Mouse (Mus musculus): Measurements from ENCODE around the gene Ip6k3. TPM values are rescaled to one million over a fixed set of nuclear protein-coding genes. Genes with fewer than 3 reads are reported as not detected.

Ip6k3 gene
- polyA plus RNA-seq, 1 experiment from 2014 or later = 0.13 TPM

DNA sequence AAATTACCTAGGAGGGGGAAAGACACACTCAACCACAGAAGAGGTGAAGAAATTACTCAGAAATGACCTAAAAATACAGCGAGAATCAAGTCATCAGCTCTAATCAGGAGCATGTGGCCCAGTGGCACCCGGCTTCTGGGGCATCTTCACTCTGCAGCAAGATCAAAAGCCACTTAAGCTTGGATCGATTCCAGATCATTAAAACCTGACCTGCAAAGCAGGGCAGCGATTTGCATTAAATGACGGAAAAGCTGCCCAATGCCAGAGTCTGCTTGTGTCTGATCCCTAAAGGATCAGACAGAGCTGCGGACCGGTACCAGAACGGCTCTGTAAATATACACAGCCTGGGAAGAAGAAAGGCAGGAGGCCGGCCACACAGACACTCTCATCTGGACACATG lies 28.6 kb upstream of the Ip6k3 start:
- H3K9me3 ChIP-seq = no peaks in the 10 kb centered on the region
- peak overlapping the region; percentile 48 for H3K27ac ChIP-seq
- no peak overlapping the region for H3K4me2 ChIP-seq
- no peaks in the 10 kb centered on the region for H3K27me3 ChIP-seq
- H3K4me3 ChIP-seq (replicated peaks) = no peak overlapping the region
- peaks cover 38% of the 10 kb centered on the region for H3K4me1 ChIP-seq
- ATAC-seq (ENCODE audit: low FRiP score) = no peak
- peaks cover 100% of the 10 kb centered on the region for H3K36me3 ChIP-seq (replicated peaks)
- 0 out of 2 replicates have a peak overlapping the region, but pooled peaks have one; percentile 17 for H3K9ac ChIP-seq
- WGBS = 68% methylated on average over 9 of the region's 9 CpGs

DNA sequence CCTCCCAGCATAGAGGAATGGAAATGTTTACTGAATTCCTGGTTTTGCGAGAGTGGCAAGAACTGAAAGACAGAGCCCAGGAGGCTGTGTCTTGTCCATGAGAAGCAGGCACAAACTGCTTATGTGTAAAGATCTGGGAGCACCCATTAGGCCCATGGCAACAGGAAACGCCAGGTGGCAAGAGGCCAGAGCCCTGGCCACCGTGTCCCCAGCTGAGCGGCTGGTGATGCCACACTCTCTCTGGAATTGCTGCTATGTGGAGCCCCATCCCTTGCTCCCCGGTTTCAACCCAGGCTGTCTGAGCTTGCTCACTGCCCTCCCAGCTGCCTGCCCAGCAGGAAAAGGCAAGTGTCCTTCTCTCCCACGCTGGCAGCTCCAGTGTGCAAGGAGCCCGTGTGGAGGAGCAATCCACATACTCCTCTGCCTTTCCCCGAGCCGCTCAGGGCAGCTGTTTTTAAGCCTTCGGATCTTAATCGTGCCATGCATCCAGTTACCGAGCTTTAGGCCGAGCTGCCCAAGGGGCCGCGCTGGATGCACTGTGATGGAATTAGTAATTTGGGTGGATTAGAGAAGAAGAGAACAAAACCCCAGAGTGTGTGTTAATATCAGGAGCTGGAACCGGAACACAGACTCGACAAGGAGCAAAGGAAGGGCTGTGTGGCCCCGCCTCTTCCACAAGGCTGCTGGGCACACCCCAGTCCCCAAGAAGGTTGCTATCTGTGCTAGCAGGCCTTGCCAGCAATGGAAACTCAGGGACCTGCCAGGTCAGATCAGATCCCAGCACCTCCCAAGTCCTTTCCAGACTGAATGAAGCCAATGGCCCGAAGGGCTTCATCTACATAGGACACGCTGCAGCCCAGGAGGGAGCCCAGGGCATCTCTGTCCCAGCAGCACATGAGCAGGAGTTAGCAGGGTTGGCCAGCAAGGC lies 26.9 kb upstream of the Ip6k3 start:
- ATAC-seq (ENCODE audit: low FRiP score) = no peak
- H3K36me3 ChIP-seq (replicated peaks) = peaks cover 98% of the 10 kb centered on the region
- WGBS = 57% methylated on average over 20 of the region's 20 CpGs
- no peaks in the 10 kb centered on the region for H3K9me3 ChIP-seq
- peaks cover 41% of the 10 kb centered on the region for H3K4me1 ChIP-seq
- H3K9ac ChIP-seq = no peak overlapping the region
- peak overlapping the region; percentile 38 for H3K27ac ChIP-seq
- no peak overlapping the region for H3K4me3 ChIP-seq (replicated peaks)
- H3K4me2 ChIP-seq = no peak overlapping the region
- no peaks in the 10 kb centered on the region for H3K27me3 ChIP-seq

DNA sequence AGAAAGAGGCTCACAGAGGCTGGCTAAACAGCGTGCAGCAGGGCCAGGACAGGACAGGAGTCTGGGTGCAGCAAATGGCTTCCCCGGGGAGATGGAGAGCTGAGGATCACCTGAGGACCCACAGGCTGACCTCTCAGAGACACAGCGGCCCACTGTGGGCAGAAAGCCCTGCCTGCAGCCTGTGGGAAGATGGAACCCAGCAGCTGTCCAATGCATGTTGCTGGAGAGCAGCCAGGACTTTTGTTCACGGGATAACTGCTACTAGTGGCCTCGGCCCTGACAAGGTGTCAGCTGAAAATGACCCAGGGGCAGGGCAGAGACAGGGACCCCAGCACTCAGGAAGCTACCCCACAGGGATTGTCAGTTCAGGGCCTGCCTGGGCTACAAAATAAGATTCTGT lies 24.2 kb upstream of the Ip6k3 start:
- H3K36me3 ChIP-seq (replicated peaks) = peaks cover 71% of the 10 kb centered on the region
- WGBS = 90% methylated on average over 5 of the region's 5 CpGs
- H3K9ac ChIP-seq = no peak overlapping the region
- H3K4me1 ChIP-seq = peaks cover 49% of the 10 kb centered on the region
- ATAC-seq (ENCODE audit: low FRiP score) = no peak
- peaks cover 4% of the 10 kb centered on the region; the same call in 1 of the 2 replicates for H3K27me3 ChIP-seq
- H3K4me2 ChIP-seq = no peak overlapping the region
- no peaks in the 10 kb centered on the region for H3K9me3 ChIP-seq
- H3K4me3 ChIP-seq (replicated peaks) = no peak overlapping the region
- H3K27ac ChIP-seq = no peak overlapping the region

DNA sequence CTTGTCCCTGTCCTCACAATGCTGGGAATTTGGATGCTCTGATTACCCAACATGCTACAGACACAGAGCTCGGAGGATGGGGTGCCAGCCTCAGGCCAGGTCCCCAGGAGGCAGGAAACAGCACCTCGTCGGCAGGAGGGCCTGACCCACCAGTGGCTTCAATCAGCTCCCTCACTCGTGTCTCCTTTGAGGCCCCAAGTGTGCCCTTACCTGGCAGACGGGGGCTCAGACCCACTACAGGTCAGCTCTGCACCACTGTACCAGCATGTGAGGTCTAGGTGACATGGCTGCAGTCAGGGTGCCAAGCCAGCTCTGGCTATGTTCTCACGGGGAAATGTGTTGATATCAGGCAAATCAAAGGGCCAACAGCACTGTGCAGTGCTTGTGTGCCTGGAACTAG lies 23.6 kb upstream of the Ip6k3 start:
- Histone ChIP-seq H3K4me1 (peaks cover 43% of the 10 kb centered on the region), H3K9me3 (no peaks in the 10 kb centered on the region), H3K9ac (no peak overlapping the region), H3K4me2 (no peak overlapping the region), H3K27ac (no peak overlapping the region), H3K27me3 (peaks cover 4% of the 10 kb centered on the region; the same call in 1 of the 2 replicates), H3K4me3 (replicated peaks) (no peak overlapping the region), H3K36me3 (replicated peaks) (peaks cover 64% of the 10 kb centered on the region)
- ATAC-seq (ENCODE audit: low FRiP score) = no peak
- 90% methylated on average over 6 of the region's 6 CpGs for WGBS

DNA sequence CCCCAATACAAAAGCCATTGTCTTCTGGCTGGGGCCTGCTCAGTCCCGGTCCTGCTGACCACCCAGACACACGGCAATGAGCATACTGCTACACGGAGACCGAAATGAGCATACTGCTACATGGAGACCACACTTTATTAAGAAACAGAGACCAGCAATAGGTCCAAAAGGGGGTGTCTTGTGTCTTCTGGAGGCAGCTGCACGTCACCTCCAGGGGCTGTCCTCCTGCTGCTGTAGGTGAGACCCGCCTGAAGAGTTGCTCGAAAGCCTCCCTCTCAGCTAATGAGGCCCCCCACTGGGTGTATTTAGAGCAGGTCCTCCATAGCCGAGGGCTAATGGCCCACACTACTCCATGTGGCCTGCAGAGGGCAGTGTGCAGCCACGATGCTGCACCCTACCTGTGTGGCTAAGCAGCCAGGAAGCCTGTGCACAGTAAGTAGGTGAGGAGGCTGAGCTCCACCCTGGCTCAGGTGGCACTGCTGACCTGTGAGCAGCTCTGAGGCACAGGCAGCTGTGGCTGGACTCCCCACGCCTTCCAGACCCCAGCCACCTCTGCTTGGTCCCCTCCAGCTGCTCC lies 22.1 kb upstream of the Ip6k3 start:
- no peak overlapping the region for H3K9ac ChIP-seq
- no peak overlapping the region for H3K4me2 ChIP-seq
- H3K36me3 ChIP-seq (replicated peaks) = peaks cover 50% of the 10 kb centered on the region
- H3K9me3 ChIP-seq = no peaks in the 10 kb centered on the region
- H3K27me3 ChIP-seq = peaks cover 4% of the 10 kb centered on the region; the same call in 1 of the 2 replicates
- peaks cover 30% of the 10 kb centered on the region for H3K4me1 ChIP-seq
- ATAC-seq (ENCODE audit: low FRiP score) = peak; percentile 67
- no peak overlapping the region for H3K4me3 ChIP-seq (replicated peaks)
- 22% methylated on average over 10 of the region's 10 CpGs for WGBS
- H3K27ac ChIP-seq = 0 out of 2 replicates have a peak overlapping the region, but pooled peaks have one; percentile 50

DNA sequence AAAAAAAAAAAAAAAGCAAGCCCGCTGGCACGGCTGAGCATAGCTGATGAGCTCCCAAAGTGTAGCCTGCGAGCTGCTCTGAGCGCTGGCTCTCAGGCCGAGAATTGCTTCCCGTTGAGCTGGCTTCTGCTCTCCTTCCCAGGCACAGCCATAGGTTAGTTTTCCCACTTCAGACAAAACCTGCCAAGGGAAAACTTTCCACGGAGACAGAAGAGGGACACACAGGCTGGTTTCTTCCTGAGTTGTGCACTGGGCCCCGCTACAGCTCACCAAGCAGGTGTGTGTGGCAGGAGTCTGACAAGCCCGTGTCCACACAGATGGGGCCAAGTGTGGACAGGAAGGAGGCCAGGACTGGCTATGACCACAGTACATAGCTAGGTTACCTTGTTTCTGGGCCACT lies 21.3 kb upstream of the Ip6k3 start:
- peaks cover 22% of the 10 kb centered on the region for H3K4me1 ChIP-seq
- peaks cover 41% of the 10 kb centered on the region for H3K36me3 ChIP-seq (replicated peaks)
- no peak overlapping the region for H3K9ac ChIP-seq
- peaks cover 4% of the 10 kb centered on the region; the same call in 1 of the 2 replicates for H3K27me3 ChIP-seq
- no peak for ATAC-seq (ENCODE audit: low FRiP score)
- no peaks in the 10 kb centered on the region for H3K9me3 ChIP-seq
- no peak overlapping the region for H3K27ac ChIP-seq
- H3K4me2 ChIP-seq = no peak overlapping the region
- WGBS = 81% methylated on average over 9 of the region's 9 CpGs
- H3K4me3 ChIP-seq (replicated peaks) = no peak overlapping the region

DNA sequence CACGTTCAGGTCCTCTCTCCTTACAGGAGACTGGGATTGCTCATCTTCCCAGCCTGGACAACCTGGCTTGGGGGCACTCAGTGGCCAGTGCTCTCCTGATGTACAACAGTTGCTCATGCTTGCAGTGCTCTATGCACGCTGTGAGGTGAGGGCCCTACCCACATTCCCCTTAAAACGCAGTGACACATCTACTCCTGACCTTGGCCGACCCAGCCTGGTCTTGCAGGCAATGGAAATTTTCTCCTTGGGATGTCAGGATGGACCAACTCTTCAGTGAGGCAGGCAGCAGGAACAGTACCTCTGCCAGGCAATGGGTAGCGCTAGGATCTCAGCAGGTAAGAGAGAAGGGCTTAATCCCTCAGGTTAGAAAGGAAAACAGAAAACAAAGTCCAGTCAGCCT lies 19.5 kb upstream of the Ip6k3 start:
- H3K4me2 ChIP-seq = no peak overlapping the region
- H3K27me3 ChIP-seq = peaks cover 4% of the 10 kb centered on the region; the same call in 1 of the 2 replicates
- H3K36me3 ChIP-seq (replicated peaks) = peaks cover 23% of the 10 kb centered on the region
- H3K27ac ChIP-seq = no peak overlapping the region
- ATAC-seq (ENCODE audit: low FRiP score) = no peak
- H3K4me3 ChIP-seq (replicated peaks) = no peak overlapping the region
- 57% methylated on average over 5 of the region's 5 CpGs for WGBS
- H3K4me1 ChIP-seq = peaks cover 22% of the 10 kb centered on the region
- H3K9ac ChIP-seq = no peak overlapping the region
- no peaks in the 10 kb centered on the region for H3K9me3 ChIP-seq

DNA sequence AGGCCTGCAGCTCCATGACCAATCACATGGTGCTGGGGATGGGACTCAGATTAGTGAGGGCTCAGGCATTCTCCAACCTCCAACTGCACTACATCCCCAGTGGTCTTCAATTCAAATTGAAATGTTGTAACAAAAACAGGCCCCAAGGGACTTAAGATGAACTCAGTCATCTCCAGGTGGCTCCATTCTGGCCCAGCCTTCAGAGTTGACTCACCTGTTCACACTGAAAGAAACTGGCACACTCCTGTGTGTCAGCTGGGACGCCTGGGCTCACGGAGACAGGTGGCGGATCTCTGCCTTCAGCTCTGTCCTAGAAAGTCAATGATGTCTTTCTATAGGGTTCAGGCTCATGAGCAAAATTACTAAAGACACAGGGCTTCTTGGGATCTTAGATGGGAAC lies 18.5 kb upstream of the Ip6k3 start:
- no peak overlapping the region for H3K9ac ChIP-seq
- no peaks in the 10 kb centered on the region for H3K9me3 ChIP-seq
- peaks cover 13% of the 10 kb centered on the region for H3K36me3 ChIP-seq (replicated peaks)
- H3K27ac ChIP-seq = no peak overlapping the region
- peaks cover 22% of the 10 kb centered on the region for H3K4me1 ChIP-seq
- no peak overlapping the region for H3K4me3 ChIP-seq (replicated peaks)
- H3K27me3 ChIP-seq = peaks cover 4% of the 10 kb centered on the region; the same call in 1 of the 2 replicates
- 91% methylated on average over 3 of the region's 3 CpGs for WGBS
- ATAC-seq (ENCODE audit: low FRiP score) = no peak
- H3K4me2 ChIP-seq = no peak overlapping the region

DNA sequence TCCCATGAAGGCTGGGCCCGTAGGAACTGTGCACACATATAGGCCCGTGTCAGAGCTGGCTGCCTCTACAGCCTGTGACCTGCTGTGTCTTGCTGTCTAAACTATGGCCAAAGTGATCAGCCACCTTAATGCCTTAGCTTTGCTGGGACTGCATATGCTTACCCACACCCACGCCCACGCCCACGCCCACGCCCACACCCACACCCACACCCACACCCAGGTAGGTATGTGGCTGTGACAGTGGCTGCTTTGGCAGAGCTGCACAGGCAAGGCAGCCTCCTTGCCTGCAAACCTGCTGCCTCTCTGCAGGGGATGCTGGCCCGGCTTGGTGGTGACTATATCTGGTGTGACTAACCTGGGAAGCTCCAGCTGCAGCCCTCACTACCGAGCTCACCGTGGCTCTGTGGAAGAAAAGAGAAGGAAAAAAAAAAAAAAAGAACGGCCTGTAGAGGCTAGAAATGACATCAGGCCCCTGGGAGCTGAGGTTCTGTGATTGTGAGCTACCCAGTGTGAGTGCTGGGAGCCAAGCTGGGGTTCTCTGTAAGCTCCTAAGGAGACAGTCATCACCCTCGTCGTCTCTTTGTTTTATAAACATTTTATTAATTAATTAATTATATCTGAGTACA lies 16.2 kb upstream of the Ip6k3 start:
- H3K4me2 ChIP-seq = no peak overlapping the region
- no peaks in the 10 kb centered on the region for H3K36me3 ChIP-seq (replicated peaks)
- H3K4me3 ChIP-seq (replicated peaks) = no peak overlapping the region
- H3K27ac ChIP-seq = no peak overlapping the region
- no peak overlapping the region for H3K9ac ChIP-seq
- H3K9me3 ChIP-seq = no peaks in the 10 kb centered on the region
- H3K4me1 ChIP-seq = peaks cover 15% of the 10 kb centered on the region
- WGBS = 87% methylated on average over 12 of the region's 12 CpGs
- peaks cover 4% of the 10 kb centered on the region; the same call in 1 of the 2 replicates for H3K27me3 ChIP-seq
- ATAC-seq (ENCODE audit: low FRiP score) = no peak

DNA sequence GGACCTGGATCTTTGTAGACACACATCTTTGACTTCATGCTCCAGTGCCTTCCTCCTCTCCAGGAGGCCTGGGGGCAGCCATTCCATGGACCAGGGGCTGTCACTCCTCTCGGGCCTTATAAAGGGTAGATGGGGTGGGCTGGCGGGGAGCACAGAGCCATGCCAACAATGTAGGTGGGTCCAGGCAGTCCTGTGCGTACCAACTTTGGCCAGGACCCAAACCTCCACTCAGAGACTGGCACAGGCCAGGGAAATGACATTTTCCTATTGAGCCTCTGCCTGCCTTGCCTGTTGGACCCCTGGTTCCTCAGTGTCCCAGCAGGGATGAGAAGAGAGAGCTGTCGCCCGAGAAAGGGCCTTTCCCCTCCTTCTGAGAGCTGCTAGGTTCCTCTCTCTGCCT lies 14.8 kb upstream of the Ip6k3 start:
- no peak overlapping the region for H3K4me2 ChIP-seq
- peaks cover 9% of the 10 kb centered on the region for H3K4me1 ChIP-seq
- WGBS = 79% methylated on average over 5 of the region's 5 CpGs
- no peaks in the 10 kb centered on the region for H3K36me3 ChIP-seq (replicated peaks)
- ATAC-seq (ENCODE audit: low FRiP score) = no peak
- peaks cover 4% of the 10 kb centered on the region; the same call in 1 of the 2 replicates for H3K27me3 ChIP-seq
- H3K4me3 ChIP-seq (replicated peaks) = no peak overlapping the region
- no peak overlapping the region for H3K27ac ChIP-seq
- no peaks in the 10 kb centered on the region for H3K9me3 ChIP-seq
- H3K9ac ChIP-seq = no peak overlapping the region

DNA sequence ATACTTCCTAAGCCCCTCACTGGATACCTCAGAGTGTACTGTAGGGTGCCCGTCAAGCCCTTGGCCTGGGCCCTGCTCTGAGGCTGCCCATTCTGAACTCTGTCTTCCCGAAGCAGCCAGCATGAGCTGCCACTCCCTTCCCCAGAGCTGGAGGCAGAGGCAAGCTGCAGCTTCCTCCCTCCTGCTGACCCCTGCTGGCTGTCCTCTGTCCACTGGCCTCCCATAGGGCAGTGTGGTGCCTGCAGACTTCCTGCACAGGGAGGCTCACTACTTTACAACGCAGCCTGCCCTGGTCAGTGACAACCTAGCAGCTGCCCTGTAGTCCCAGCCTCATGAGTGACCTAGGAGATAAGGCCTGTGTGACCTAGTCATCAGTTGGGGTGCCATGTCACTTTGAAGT lies 14.1 kb upstream of the Ip6k3 start:
- H3K9me3 ChIP-seq = no peaks in the 10 kb centered on the region
- H3K4me2 ChIP-seq = no peak overlapping the region
- H3K36me3 ChIP-seq (replicated peaks) = no peaks in the 10 kb centered on the region
- H3K4me1 ChIP-seq = peaks cover 9% of the 10 kb centered on the region
- no peak overlapping the region for H3K4me3 ChIP-seq (replicated peaks)
- no peaks in the 10 kb centered on the region; the same call in 1 of the 2 replicates for H3K27me3 ChIP-seq
- ATAC-seq (ENCODE audit: low FRiP score) = no peak
- H3K9ac ChIP-seq = no peak overlapping the region
- no peak overlapping the region for H3K27ac ChIP-seq
- 21% methylated on average over 3 of the region's 3 CpGs for WGBS

DNA sequence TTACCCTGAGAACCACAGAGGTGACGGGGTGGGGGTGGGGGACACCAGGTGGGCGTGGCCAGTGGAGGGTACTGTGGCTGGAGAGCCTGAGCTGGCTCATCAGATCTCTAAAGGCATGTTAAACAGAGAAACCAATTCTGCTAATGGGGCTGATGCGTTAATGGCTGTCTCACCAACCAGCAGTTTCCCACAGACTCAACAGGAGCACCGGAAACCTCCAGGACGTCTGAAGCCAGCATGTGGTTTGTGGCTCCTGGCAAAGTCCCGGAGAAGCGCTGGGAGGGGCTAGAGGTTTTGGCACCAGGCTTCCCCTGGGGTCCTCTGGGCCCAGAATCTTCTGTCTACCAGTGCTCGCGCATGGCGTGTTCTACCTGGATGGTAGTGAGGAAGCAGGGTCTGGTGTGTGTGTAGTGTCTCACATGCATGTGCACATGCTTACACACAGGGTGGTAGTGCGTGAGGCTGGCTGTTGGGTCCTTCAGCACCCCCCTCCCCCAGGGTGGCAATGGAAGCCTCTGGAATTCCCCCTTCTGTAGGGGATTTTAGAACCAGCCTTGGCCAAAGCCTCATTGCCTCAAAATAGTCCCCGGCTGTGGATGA lies 12.2 kb upstream of the Ip6k3 start:
- no peak for ATAC-seq (ENCODE audit: low FRiP score)
- 71% methylated on average over 12 of the region's 12 CpGs for WGBS
- Histone ChIP-seq H3K4me2 (no peak overlapping the region), H3K4me3 (replicated peaks) (no peak overlapping the region), H3K9ac (no peak overlapping the region), H3K4me1 (peaks cover 25% of the 10 kb centered on the region), H3K27me3 (no peaks in the 10 kb centered on the region), H3K9me3 (no peaks in the 10 kb centered on the region), H3K36me3 (replicated peaks) (no peaks in the 10 kb centered on the region), H3K27ac (no peak overlapping the region)

Measured in forebrain, embryonic 12.5 days (tissue).